Mouse (Mus musculus): Measurements from ENCODE around the gene Sh2d6. TPM values are rescaled to one million over a fixed set of nuclear protein-coding genes. Genes with fewer than 3 reads are reported as not detected.

The Sh2d6 gene
- 1.3 TPM in 1 of 2 replicates, not detected in the other for polyA plus RNA-seq (2012; ENCODE audit: insufficient read depth, insufficient read length, missing spikeins)

DNA sequence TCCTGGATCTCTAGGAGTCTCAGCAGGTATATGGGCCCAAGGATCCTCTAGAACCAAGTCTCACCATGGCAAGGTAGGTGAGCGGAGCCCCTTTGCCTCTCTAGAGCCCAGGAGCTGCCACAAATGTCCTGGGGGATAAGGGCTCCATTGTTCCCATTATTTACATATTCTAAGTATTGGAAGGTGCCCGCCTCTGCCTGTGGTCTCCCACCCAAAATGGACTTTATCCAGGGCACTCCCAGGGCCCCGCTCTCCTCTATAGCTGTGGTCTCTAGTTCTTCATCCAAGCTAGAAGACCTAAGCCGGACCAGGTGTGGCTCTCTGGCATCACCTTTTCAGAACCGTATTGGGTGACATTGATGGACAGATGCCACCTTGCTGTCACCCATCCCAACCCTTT is at the start of gene Sh2d6:
TSS of gene Sh2d6 (minus strand) at position 101 of the 400 bp plus-strand sequence.
- H3K4me3 ChIP-seq (ENCODE audit: insufficient read depth, low read length): no peak within 1 kb of the TSS
- peaks cover 32% of the 10 kb centered on the region for H3K4me1 ChIP-seq (ENCODE audit: control insufficient read depth, insufficient read depth, low read length)
- TF ChIP-seq CTCF (IDR thresholded peaks at IDR 0.05; ENCODE audit: low read depth, low read length): no peak
- no peak for TF ChIP-seq POLR2A (IDR thresholded peaks at IDR 0.05; ENCODE audit: borderline replicate concordance, low read depth, low read length)
- H3K27ac ChIP-seq (ENCODE audit: insufficient read depth, low read depth, low read length): peak within 1 kb of the TSS; percentile 34

DNA sequence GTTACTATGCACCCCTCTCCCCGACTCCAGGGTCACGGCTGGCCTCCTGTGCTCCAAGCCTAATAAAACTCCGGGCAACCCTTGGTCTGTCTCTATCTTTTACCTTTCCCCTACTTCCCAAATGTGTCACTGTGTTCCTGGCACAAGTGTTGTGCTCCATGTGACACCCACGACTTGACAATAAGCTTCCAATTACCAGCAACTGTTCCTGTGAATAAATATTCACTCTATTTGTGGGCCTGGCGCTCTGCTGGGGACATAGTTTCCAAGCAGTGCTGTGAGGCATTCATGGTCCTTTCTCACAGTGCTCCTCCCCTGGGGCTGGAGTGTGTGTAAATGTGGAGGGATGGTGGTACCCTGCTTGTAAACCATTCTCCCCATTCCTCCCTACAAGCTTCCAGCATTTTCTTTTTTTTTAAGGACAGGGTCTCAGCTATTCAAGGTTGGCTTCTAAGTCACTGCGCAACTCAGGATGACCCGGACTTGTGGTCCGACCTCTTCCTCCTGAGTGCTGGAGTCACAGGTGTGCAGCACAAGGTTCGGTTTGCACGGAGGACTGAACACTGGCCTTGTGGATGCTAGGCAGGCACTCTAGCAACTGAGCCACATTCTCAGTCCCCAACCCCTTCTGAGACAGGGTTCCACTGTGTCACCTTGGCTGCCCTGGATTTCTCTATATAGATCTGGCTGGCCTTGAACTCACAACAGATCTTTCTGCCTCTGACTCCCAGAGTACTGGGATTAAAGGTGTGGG is 49.3 kb upstream of the Sh2d6 start:
- Histone ChIP-seq H3K4me3 (ENCODE audit: insufficient read depth, low read length) (no peak overlapping the region), H3K4me1 (ENCODE audit: control insufficient read depth, insufficient read depth, low read length) (no peaks in the 10 kb centered on the region), H3K27ac (ENCODE audit: insufficient read depth, low read depth, low read length) (no peak overlapping the region)
- TF ChIP-seq POLR2A (IDR thresholded peaks at IDR 0.05; ENCODE audit: borderline replicate concordance, low read depth, low read length): no peak
- no peak for TF ChIP-seq CTCF (IDR thresholded peaks at IDR 0.05; ENCODE audit: low read depth, low read length)

DNA sequence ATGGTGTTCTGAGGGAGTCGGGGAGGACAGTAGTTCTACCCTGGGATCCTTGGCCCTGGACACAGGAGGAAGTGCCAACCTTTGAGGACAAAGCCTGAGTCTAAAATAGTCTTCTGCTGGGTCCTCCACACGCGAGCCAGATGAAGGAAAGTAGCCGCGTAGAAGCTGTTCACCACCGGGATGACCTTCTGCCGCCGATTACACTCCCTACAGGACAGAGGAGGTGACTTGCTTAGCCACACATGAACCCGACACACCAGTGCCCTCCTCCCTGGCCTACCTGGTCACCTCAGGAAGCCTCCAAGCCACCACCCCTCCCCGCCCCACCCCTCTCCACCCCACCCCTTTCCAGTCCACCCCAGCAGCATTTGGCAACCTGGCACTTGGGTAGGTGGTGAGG is 47.2 kb upstream of the Sh2d6 start:
- no peaks in the 10 kb centered on the region for H3K4me1 ChIP-seq (ENCODE audit: control insufficient read depth, insufficient read depth, low read length)
- no peak overlapping the region for H3K4me3 ChIP-seq (ENCODE audit: insufficient read depth, low read length)
- no peak for TF ChIP-seq CTCF (IDR thresholded peaks at IDR 0.05; ENCODE audit: low read depth, low read length)
- TF ChIP-seq POLR2A (IDR thresholded peaks at IDR 0.05; ENCODE audit: borderline replicate concordance, low read depth, low read length): no peak
- no peak overlapping the region for H3K27ac ChIP-seq (ENCODE audit: insufficient read depth, low read depth, low read length)

DNA sequence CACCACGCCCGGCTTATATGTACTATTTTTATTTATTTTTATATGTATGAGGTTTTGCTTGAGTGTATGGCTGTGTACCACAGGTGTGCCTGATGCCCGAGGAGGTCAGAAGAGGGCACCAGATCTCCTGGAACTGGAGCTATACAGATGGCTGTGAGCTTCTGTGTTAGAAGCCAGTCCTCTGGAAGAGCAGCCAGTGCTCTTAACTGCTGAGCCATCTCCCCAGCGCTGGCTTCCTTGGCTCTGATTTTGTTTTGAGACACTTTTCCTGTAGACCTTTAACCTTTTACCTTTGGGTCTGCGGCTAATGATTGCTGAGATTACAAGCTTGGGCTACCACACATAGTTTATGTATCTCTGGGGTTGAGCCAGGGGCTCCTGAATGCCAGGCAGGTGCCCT is 46.0 kb upstream of the Sh2d6 start:
- no peak overlapping the region for H3K4me3 ChIP-seq (ENCODE audit: insufficient read depth, low read length)
- H3K27ac ChIP-seq (ENCODE audit: insufficient read depth, low read depth, low read length): no peak overlapping the region
- no peaks in the 10 kb centered on the region for H3K4me1 ChIP-seq (ENCODE audit: control insufficient read depth, insufficient read depth, low read length)
- TF ChIP-seq CTCF (IDR thresholded peaks at IDR 0.05; ENCODE audit: low read depth, low read length) (no peak), POLR2A (IDR thresholded peaks at IDR 0.05; ENCODE audit: borderline replicate concordance, low read depth, low read length) (no peak)

DNA sequence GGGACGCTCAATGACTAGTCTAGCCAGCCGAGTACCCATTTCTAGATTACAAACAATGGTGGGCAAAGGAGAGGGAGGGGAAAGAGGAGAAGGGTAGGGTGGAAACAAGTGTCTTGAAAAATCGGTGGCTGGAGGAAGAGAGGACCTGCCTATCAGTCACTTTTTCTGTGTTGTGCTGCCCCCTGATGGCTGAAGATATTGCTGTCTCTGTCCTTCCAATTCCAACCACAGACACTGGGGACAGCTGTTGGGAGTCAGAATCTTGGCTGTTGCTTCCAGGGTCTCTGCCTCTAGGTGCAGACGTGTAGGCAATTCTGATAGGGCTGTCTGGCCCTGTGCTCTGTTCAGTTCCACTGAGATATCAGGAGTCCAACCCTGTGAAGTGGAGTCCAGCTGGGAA is 44.5 kb upstream of the Sh2d6 start:
- Histone ChIP-seq H3K4me3 (ENCODE audit: insufficient read depth, low read length) (no peak overlapping the region), H3K4me1 (ENCODE audit: control insufficient read depth, insufficient read depth, low read length) (no peaks in the 10 kb centered on the region), H3K27ac (ENCODE audit: insufficient read depth, low read depth, low read length) (no peak overlapping the region)
- TF ChIP-seq CTCF (IDR thresholded peaks at IDR 0.05; ENCODE audit: low read depth, low read length): peak; percentile 55
- no peak for TF ChIP-seq POLR2A (IDR thresholded peaks at IDR 0.05; ENCODE audit: borderline replicate concordance, low read depth, low read length)

DNA sequence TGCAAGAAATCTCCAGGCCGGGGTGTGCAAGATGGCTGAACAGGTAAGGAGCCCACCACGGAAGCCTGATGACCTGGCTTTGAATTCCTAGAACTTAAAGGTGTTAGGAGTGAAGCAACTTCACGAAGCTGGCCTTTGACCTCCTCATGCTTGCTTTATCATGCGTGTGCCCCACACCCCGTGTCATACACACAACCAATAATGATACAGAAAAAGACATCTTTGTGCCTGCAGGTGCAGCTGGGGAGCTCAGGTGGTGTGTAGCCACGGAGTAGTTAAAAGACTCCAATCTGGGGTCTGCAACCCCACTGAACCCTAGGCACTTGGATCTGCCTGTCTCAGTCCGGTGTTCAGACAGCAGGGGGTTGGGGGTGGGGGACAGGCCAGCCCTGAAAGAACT is 44.0 kb upstream of the Sh2d6 start:
- Histone ChIP-seq H3K4me3 (ENCODE audit: insufficient read depth, low read length) (no peak overlapping the region), H3K4me1 (ENCODE audit: control insufficient read depth, insufficient read depth, low read length) (no peaks in the 10 kb centered on the region), H3K27ac (ENCODE audit: insufficient read depth, low read depth, low read length) (no peak overlapping the region)
- TF ChIP-seq POLR2A (IDR thresholded peaks at IDR 0.05; ENCODE audit: borderline replicate concordance, low read depth, low read length): no peak
- TF ChIP-seq CTCF (IDR thresholded peaks at IDR 0.05; ENCODE audit: low read depth, low read length): no peak

DNA sequence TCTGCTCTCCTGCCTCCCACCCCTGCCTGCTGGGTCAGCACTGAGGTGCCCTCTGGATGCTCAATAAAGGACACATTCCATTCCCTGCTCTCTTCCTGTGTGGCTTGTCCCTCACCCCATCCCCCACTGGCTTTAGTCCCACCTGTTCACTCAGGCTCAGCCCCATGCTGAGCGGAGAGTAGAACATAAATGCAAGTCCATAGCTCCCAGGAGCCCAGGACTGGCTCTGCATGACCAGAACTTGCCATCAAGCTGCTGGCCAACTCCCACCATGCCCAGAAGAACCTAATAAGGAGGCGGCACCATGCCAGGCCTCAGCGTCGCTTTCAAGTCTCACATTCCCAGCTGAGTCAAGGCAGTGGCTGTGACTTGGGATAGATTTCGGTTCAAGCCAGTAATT is 41.4 kb upstream of the Sh2d6 start:
- Histone ChIP-seq H3K4me1 (ENCODE audit: control insufficient read depth, insufficient read depth, low read length) (no peaks in the 10 kb centered on the region), H3K27ac (ENCODE audit: insufficient read depth, low read depth, low read length) (no peak overlapping the region)
- no peak for TF ChIP-seq POLR2A (IDR thresholded peaks at IDR 0.05; ENCODE audit: borderline replicate concordance, low read depth, low read length)
- no peak for TF ChIP-seq CTCF (IDR thresholded peaks at IDR 0.05; ENCODE audit: low read depth, low read length)

DNA sequence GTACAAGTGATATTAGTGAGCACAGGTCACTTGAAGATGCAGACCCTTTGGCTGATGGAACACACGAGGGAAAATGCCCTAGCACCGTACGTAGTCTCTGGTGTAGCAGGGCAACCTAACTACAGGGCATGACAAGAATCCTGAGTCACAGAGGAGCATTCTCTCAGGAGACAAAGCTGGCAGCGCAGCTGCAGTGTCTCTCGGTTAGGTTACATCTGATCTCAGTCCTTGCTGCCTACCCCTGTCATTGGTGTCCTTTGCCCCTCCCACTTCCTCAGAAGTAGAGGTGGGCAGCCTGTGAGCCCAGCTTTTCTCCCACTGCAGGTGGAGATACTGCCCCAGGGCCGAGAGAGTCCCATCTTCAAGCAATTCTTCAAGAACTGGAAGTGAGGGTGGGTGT is 41.0 kb upstream of the Sh2d6 start:
- no peaks in the 10 kb centered on the region for H3K4me1 ChIP-seq (ENCODE audit: control insufficient read depth, insufficient read depth, low read length)
- no peak overlapping the region for H3K27ac ChIP-seq (ENCODE audit: insufficient read depth, low read depth, low read length)
- TF ChIP-seq POLR2A (IDR thresholded peaks at IDR 0.05; ENCODE audit: borderline replicate concordance, low read depth, low read length): no peak
- TF ChIP-seq CTCF (IDR thresholded peaks at IDR 0.05; ENCODE audit: low read depth, low read length): no peak
- H3K4me3 ChIP-seq (ENCODE audit: insufficient read depth, low read length): no peak overlapping the region

More for the DNA sequence above, 41.4 kb upstream of the Sh2d6 start:
- H3K4me3 ChIP-seq (ENCODE audit: insufficient read depth, low read length): no peak overlapping the region

DNA sequence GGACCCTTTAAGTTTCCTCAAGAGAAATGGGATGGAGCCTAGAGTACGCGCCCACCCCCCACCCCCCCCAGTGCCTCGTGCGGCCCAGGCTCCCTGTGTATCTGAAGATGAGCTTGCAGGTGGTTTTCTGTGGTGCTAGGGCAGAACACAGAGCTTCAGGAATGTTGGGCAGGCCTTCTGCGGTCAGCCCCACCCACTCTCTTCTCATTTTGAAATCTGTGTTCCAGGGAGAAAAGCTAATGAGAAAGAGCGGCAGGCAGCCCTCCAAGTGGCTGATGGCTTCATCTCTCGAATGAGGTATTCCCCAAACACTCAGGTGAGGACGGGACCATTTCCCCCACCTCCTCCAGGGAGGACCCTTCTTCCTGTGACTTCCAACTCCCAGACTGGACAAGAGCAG is 39.3 kb upstream of the Sh2d6 start:
- Histone ChIP-seq H3K4me1 (ENCODE audit: control insufficient read depth, insufficient read depth, low read length) (no peaks in the 10 kb centered on the region), H3K4me3 (ENCODE audit: insufficient read depth, low read length) (no peak overlapping the region), H3K27ac (ENCODE audit: insufficient read depth, low read depth, low read length) (no peak overlapping the region)
- no peak for TF ChIP-seq POLR2A (IDR thresholded peaks at IDR 0.05; ENCODE audit: borderline replicate concordance, low read depth, low read length)
- no peak for TF ChIP-seq CTCF (IDR thresholded peaks at IDR 0.05; ENCODE audit: low read depth, low read length)

DNA sequence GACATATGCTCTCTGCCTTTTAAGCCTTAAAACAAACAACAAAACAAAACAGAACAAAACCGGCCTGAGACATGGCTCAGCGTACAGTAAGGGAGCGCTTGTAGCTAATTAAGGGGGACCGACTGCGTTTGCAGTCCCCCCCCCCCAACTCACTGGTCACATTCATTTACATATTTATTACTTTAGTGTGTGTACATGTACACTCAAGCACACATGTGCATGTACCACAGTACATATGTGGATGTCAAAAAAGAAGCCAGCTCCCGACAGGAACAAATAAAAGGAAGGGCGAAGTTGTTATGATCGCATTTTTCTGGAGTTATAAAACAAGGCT is 31.5 kb upstream of the Sh2d6 start:
- H3K27ac ChIP-seq (ENCODE audit: insufficient read depth, low read depth, low read length): peak overlapping the region; percentile 55
- TF ChIP-seq CTCF (IDR thresholded peaks at IDR 0.05; ENCODE audit: low read depth, low read length): no peak
- no peak for TF ChIP-seq POLR2A (IDR thresholded peaks at IDR 0.05; ENCODE audit: borderline replicate concordance, low read depth, low read length)
- peaks cover 9% of the 10 kb centered on the region for H3K4me1 ChIP-seq (ENCODE audit: control insufficient read depth, insufficient read depth, low read length)
- peak overlapping the region; percentile 75 for H3K4me3 ChIP-seq (ENCODE audit: insufficient read depth, low read length)

Data from bone marrow macrophage, adult 2 months (primary cell).